Mouse (Mus musculus): Measurements from ENCODE around the gene Adgrb2.
A peak's percentile ranks its signal among the peaks of the same experiment; 100 is the strongest.

Adgrb2 gene

DNA sequence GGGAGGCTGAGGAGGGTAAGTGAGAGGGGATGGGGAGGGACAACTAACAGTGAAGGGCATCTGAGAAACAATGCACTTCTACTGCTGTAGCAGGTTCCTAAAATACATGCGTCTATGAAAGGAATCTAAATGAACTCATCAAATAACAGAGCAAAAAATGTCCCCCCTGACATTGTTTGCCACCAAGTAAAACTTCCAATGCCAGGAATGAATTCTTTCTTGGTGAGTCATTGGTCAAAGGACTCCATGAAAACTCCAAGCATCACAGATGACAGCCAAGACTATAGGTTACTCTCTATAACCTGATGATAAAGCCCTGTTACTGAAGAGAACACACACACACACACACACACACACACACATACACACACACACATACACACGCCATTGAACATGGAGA is 46.5 kb downstream of the Adgrb2 start:
- no peak for DNase-seq (ENCODE audit: extremely low spot score)

GRCm38 (mm10) chr4:130033496-130033895 is 48.8 kb downstream of the Adgrb2 start:
- no peak for DNase-seq (ENCODE audit: extremely low spot score)

GRCm38 (mm10) chr4:130036112-130036511 is 51.4 kb downstream of the Adgrb2 start:
- peak; percentile 65 for DNase-seq (ENCODE audit: extremely low spot score)

DNA sequence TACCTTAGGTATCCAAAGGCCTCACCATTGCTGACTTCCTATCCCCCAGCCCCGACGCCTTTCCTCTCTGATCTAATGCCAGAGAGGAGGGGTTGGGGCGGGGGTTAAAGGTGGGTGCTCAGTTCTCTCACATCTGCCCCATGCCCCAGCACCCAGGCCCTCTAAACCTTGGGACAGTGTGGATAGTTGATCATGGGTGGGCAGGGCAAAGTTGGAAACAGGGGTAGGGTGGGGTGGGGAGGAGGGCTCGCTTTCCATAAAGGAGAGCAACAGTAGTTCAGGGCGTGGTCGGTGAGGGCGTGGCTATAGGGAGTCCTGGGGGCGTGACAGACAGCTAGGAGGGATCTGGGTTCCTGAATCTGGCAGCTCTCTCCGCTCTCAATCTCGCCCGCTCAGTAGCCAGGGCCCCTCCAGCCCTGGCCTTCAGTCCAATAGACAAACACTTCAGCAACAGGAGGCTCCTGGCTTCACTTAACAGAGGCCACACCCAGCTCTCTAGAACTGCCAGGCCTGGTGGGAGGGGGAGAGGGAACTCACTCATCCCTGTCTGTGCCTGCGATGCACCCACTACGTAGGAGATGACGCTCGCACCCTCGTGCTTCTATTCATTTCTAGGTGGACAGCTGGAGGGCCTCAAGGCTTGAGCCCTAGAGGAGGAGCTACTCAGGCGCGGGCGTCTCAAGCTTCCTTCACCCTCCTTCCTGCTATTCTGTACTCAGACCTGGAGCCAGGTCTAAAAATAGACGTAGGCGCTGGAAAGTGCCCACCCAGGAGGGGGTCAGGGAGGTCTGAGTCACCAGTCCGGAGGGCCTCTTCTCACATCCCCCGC is 52.1 kb downstream of the Adgrb2 start:
- peak; percentile 37 for DNase-seq (ENCODE audit: extremely low spot score)

GRCm38 (mm10) chr4:130039351-130039750 is 54.7 kb downstream of the Adgrb2 start:
- DNase-seq (ENCODE audit: extremely low spot score): no peak

DNA sequence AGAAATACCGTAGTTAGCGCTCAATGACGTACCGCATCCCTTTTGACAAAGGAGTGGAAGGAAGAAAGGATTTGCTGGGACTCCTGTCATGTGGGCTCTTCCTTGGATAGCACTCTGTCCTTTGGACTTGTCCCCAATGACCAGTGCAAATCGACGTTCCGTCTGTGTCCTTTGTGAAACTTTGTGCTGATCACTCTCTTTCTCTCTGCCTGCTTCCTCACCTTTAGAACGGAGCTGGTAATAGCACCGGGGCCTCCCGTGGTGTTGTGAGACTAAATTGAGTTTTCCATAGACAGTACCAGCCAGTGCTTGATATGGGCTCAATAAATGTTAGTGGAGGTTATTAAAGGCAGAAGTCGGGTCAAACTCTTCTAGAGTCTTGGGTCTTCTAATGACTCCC is 56.4 kb downstream of the Adgrb2 start:
- no peak for DNase-seq (ENCODE audit: extremely low spot score)

- no peak for DNase-seq (ENCODE audit: extremely low spot score)
Measured at GRCm38 (mm10) chr4:130044211-130044610, 59.5 kb downstream of the Adgrb2 start.

DNA sequence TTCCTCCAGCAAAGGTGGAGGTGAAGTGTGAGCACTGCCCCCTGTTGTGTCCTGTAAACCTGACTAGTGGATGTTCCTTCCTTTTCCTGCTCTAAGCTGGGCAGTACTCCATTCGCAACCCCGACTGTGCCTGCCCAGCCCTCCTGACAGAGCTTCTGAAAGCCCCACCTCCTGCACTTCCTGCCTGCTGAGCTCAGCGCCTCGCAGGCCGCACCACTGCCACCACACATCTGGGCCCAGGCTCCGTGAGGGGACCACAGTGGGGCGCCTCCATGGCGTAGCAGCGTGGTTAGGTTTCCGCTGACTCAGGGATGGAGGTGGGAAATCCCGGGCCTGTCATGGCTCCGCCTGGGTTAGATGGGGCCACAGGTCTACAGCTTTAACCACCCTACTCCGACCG is 60.9 kb downstream of the Adgrb2 start:
- peak; percentile 26 for DNase-seq (ENCODE audit: extremely low spot score)

DNA sequence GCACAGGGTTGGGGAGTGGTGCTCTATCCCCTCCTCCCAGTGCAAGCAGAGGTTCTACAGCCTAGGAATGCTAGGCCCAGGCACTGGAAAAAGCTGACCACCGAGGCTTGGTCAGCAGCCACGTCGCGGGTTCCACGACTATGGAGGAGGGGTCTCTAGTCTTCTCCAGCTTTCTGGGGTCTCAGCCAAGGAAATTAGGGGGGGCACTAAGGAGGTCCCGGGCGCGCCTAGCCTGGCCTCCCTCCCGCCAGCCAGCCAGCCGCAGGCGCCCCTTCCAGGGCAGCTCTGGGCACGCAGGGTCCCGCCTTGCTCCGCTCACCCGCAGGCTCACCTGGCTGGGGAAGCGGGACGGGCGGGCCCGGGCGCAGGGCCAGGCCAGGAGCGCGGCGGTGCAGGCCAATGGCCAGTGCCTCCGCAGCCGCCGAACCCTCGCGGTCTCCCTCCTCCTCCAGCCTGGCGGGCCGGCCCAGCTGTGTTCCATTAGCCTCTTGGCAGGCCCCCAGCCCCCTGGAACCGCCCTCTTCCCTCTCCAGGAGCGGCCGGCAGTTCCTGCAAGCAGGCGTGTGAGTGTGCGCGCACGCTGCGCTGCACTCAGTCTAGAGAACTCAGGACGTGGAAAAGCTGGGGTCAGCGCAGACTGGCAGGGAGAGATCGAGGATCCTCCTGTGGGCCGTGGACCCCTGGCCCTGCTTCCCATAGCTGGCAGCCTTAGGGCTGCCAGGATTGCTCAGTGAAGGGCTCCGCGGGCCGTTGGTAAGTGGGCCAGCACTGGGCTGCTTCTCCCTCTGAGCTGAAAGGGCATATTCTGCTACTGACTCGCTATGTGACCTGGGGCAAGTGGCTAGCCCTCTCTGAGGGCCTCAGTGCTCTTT is 62.9 kb downstream of the Adgrb2 start, which contains the start of gene Col16a1:
Gene Col16a1 (plus strand): TSS at position 510 of the 872 bp plus-strand sequence.
- peak; percentile 83 for DNase-seq (ENCODE audit: extremely low spot score)

GRCm38 (mm10) chr4:130048203-130048479 is 63.5 kb downstream of the Adgrb2 start:
- no peak for DNase-seq (ENCODE audit: extremely low spot score)

DNA sequence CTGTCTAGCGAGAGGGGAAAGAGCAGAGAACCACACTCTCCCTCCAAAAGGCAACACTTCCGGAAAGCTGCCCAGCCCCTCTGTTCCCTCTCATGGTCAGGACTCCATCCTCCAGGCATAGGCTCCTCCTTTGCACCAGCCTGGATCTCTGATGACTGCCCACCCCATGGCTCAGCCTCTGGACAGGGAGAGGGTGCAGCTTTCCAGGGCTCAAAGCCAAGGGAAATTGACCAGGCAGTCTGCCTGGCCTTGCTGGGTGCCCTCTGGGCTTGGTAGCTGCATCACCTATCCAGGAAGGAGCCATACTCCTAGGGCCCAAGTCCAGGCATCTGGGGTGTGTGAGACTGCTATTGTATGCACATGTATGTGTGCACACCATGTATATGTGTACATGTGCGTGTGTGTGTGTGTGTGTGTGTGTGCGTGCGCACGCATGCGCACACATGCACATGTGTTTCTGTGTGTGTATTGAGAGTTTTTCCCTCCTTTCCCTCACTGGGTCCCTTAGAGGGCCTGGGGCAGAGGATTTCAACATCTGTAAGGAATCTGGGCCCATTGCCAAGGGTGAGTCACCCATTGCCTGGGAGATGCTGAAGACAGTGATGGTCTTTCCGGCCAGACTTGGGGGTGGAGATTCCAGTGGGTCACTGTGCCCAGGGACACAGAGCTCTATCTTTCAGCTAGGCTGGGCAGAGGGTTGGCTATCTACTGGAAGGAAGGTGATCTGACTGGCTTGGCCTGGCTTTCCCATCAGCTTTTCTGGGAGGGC is 65.6 kb downstream of the Adgrb2 start:
- no peak for DNase-seq (ENCODE audit: extremely low spot score)

GRCm38 (mm10) chr4:130052283-130052682 is 67.6 kb downstream of the Adgrb2 start:
- DNase-seq (ENCODE audit: extremely low spot score): no peak

DNA sequence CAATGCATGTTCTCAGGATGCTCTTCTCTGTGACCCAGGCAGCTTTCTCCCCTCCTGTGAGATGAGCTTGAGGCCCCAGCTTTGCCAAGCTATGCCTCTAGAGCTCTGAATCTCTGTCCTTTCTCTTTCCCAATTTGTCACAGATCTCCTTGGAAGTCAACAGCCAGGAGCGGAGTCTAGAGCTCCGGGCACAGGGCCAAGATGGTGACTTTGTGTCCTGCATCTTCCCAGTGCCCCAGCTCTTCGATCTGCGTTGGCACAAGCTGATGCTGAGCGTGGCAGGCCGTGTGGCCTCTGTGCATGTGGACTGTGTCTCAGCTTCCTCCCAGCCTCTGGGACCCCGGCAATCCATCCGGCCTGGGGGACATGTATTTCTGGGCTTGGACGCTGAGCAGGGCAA is 68.4 kb downstream of the Adgrb2 start:
- no peak for DNase-seq (ENCODE audit: extremely low spot score)

DNA sequence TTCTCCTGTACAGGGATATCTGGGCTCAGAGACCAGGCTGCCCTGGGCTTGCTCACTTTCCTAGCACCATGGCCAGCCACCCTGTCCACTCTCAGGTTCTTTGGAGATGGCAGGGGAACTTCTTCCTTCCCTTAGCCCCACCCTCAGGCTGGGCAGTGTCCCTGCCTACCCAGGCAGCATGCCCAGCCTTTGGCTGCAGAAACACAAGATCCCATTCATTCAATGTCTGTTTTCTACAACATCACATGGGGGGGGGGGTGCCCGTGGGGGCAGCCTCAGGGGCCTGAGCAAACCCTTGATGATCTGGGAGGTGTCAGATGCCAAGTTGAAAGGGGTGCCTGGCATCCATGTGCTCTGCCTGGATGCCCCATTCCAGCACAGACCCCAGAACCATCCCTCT is 70.1 kb downstream of the Adgrb2 start:
- DNase-seq (ENCODE audit: extremely low spot score): no peak

GRCm38 (mm10) chr4:130055160-130056010 is 70.7 kb downstream of the Adgrb2 start:
- no peak for DNase-seq (ENCODE audit: extremely low spot score)

DNA sequence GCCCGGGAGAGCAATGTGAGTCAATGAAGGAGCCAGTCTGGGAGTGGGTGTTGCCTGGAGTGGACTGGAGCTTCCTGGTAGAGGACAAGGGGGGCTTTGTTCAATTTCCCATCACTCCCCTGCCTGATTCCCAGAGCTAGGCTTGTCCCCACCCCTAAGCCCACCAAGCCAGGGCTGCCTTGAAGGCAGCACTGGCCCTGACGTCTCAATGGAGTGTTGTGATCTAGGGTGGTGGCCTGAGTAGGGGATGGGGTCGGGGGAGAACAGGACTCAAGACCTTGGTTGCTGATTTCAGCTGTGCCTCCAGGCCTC is 71.3 kb downstream of the Adgrb2 start:
- DNase-seq (ENCODE audit: extremely low spot score): no peak

DNA sequence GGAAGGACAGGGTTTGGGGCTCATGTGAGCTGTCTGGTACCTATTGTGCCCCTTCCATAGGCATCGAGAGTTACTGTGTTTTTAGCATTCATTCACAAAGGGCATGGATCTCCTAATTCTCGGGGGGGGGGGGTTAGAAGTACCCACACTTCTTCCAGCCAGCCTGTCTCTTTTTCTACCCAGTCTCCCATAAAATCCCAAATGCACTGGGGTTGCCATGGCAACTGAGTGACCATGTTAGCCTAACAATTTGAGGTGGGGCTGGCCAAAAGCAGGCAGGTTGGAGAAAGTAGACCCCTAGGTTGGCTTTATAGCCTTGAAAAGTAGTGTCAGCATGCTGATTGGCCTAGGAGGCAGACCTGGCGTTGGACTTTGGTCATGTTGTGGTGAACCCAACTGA is 71.8 kb downstream of the Adgrb2 start:
- DNase-seq (ENCODE audit: extremely low spot score): no peak

DNA sequence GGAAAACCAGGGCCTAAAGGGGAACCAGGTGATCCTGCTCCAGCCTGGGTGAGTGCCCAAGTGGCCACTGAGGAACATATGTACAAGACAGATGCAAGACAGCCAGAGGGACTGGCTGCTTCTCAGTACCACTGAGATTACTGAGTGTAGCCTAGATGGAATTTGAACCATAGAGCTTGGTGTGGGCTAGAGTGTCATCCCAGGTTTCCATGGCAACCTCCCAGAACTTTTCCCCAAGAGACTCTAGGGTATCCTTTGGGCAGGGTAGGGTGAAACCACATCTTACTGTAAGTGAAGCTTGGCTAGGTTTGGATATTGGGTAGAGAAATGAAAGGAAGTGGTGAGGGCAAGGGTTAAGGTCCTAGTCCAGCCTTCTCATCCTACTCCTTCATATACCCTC is 76.3 kb downstream of the Adgrb2 start:
- no peak for DNase-seq (ENCODE audit: extremely low spot score)

- no peak for DNase-seq (ENCODE audit: extremely low spot score)
Measured at GRCm38 (mm10) chr4:130063191-130063590, 78.5 kb downstream of the Adgrb2 start.

DNA sequence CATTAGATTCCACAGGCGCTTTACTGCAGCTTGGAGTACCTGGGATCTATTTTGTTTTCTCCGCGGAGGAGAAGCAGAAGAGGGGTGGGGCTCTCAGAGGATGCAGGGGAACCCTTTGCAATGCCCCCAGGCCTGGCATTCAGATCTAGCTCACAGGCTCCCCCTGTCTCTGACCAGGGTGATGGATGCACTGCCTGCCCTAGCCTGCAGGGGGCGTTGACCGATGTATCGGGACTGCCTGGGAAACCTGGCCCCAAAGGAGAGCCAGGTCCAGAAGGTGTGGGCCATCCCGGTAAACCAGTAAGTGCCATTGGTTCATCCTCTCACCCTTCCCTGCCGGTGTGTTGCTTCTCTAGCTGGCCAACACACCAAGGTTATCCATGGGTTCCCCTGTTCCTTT is 82.1 kb downstream of the Adgrb2 start:
- peak; percentile 31 for DNase-seq (ENCODE audit: extremely low spot score)

- no peak for DNase-seq (ENCODE audit: extremely low spot score)
Measured at GRCm38 (mm10) chr4:130070523-130070922, 85.9 kb downstream of the Adgrb2 start.

- no peak for DNase-seq (ENCODE audit: extremely low spot score)
Measured at GRCm38 (mm10) chr4:130071758-130072157, 87.1 kb downstream of the Adgrb2 start.
